Mouse (Mus musculus): ENCODE measurements at regions not wholly inside any gene's neighbourhood (a gene's known extent, or its start where the extent isn't known, plus 50 kb on each side); places are given as distances from the start of the nearest gene placed in this dataset.

- no peak for ATAC-seq (replicated peaks; ENCODE audit: insufficient number of reproducible peaks, low FRiP score, low TSS enrichment, poor library complexity, severe bottlenecking)
These were observed 157.5 kb upstream of the Ankrd55 start for GRCm38 (mm10) chr13:112130774-112131173.

DNA sequence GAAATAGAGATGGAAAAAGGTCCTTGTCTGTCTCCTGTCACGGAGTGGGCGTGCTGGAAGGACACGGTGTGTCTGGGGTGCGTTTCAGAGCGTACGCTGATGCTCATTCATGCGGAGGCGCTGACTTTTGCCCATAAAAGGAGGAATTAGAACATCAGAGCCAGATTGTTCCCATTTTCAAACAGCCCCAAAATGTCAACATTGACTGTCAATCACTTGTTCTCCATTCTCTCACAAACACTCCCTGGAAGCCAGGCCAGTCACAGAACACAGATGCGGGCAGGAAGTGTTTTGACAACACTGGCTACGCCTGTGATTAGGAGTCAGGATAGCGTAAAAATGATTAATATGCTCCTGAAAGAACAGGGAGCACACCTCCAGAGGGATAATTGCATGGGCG lies 157.1 kb upstream of the Ankrd55 start:
- peak; percentile 80 for ATAC-seq (replicated peaks; ENCODE audit: insufficient number of reproducible peaks, low FRiP score, low TSS enrichment, poor library complexity, severe bottlenecking)

DNA sequence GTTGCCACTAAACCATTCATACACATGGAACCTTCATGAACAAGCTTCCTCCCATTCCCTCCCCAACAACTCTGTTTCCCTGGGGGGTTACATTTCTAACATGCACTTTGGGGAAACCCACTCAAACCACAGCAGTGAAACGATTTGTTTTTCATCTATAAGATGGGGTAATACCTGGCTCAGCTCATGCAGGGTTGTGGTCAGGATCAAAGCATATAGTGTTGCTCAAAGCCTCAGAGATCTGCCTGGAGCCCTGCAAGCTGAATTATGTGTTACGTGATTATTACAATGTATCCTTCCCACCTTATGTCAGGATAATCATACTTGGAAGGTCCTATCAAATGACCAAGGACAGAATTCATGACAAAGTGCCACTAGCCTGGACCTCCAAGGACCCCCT lies 154.5 kb upstream of the Ankrd55 start:
- no peak for ATAC-seq (replicated peaks; ENCODE audit: insufficient number of reproducible peaks, low FRiP score, low TSS enrichment, poor library complexity, severe bottlenecking)

GRCm38 (mm10) chr13:112134701-112135100 lies 153.6 kb upstream of the Ankrd55 start:
- no peak for ATAC-seq (replicated peaks; ENCODE audit: insufficient number of reproducible peaks, low FRiP score, low TSS enrichment, poor library complexity, severe bottlenecking)

DNA sequence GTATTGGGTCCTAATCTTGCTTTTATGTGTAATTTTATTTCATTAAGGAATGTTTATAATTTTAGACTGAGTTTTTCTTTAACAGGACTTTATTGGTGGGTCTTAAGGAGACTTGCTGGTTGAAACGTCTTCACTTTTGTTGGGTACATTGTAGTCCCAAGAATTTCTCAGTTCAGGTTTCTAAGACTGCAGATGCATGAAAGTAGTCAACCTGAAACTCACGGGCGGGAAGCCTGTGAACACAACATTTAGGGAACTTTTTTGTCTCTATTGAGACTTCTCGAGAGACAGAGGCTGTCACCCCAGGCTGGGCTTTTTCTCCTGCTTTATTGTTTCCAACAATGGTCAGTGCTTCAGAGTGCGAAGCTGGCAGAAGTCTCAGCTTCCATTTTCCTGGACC lies 152.5 kb upstream of the Ankrd55 start:
- no peak for ATAC-seq (replicated peaks; ENCODE audit: insufficient number of reproducible peaks, low FRiP score, low TSS enrichment, poor library complexity, severe bottlenecking)

GRCm38 (mm10) chr13:112136850-112137249 lies 151.4 kb upstream of the Ankrd55 start:
- peak; percentile 54 for ATAC-seq (replicated peaks; ENCODE audit: insufficient number of reproducible peaks, low FRiP score, low TSS enrichment, poor library complexity, severe bottlenecking)

GRCm38 (mm10) chr13:112140871-112141270 lies 147.4 kb upstream of the Ankrd55 start:
- ATAC-seq (replicated peaks; ENCODE audit: insufficient number of reproducible peaks, low FRiP score, low TSS enrichment, poor library complexity, severe bottlenecking), result no peak

DNA sequence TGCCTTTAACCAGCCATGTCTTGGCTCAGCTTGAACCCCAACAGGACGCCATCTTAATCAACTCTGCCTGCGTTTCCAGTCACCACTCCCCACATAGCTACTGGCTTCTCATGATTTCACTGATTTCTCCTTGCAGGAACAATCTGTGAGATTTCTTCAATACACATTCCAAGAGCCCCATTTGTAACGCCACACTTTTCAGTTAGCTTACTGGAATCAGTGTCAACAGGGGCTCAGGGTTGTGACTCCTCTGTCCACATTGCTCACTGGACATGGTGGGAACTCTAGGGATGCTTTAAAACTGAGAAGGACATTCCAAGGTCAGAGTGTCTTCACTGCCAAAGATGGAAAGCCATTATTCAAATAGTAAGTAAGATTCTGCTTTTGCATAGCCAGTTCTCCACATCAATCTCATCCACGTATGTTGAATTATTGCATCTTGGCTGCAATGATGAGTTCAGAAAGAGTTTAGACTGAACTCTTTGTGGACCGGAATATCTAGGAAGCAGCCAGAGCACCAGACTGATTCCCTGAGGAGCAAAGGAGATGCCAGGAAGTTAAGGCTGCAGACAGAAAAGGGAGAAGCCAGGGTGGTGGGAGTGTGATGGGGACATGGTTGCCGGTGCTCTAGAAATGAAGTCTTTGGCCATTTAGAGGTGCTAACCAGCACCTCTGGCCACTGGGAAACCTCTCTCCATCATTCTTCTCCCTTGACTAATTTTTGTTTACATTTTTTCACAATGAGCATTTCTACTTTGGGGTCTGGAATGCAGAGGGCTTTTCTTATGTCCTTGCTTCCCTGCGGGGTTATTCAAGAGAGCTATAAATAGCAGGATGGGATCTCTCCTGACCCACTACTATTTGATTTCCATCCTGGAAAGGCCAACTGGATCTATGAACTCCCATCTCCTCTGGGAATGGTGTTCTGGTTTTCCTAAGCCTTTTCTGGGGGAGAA lies 143.6 kb upstream of the Ankrd55 start:
- no peak for ATAC-seq (replicated peaks; ENCODE audit: insufficient number of reproducible peaks, low FRiP score, low TSS enrichment, poor library complexity, severe bottlenecking)

- ATAC-seq (replicated peaks; ENCODE audit: insufficient number of reproducible peaks, low FRiP score, low TSS enrichment, poor library complexity, severe bottlenecking), result no peak
These were observed 135.4 kb upstream of the Ankrd55 start for GRCm38 (mm10) chr13:112152614-112153550.

DNA sequence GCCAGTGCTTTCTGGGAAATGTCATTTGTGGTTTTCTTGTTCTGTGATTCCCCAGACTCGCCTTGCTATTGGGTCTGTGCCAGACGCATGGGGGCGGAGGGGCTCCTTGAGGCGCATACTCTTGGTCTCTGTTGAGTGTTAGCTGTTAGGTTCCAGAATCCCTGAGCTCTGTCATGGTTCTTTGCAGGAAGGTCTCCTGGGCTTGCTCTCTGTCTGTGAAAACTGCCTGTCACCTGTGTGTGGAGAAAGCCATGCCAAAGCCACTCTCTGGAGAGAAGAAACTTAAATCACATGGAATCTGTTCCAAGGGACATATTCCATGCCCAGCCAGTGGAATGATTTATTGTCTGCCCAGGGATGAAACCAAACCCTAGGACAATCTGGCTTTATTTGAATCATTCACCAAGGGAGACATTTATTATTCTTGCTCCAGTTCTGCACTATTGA lies 134.5 kb upstream of the Ankrd55 start:
- no peak for ATAC-seq (replicated peaks; ENCODE audit: insufficient number of reproducible peaks, low FRiP score, low TSS enrichment, poor library complexity, severe bottlenecking)

DNA sequence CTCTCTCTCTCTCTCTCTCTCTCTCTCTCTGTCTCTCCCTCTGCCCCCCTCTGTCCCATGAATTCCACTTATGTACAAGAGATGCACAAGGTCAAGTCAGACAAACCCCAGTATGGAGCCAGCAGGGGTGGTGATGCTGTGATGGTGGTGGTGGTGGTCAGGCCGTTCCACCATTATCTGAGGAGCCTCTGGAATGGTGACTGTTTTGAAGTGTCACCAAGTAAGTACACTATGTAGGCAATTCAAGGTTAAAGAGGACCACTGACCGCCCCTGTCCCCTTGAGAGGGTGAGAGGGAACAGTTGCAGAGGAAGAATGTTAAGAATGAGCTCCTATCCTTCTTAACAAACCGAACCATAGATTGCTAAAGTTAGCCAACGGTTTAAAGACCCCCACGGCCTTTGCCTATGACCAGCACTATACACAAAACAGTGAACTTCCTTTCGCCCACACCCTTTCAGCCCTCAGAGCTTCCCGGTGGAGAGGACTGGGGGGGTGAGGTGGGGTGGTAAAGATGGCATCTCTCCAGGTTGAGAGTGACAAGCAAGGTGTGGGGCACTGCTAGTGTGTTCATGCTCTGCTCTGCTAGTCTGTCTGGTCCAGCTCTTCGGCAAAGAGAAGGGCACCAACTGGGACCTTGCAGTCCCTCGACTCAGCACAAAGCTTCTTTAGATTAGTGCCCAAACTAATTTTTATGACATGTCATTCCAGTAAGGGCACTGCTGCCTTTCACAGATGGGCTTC lies 128.7 kb upstream of the Ankrd55 start:
- no peak for ATAC-seq (replicated peaks; ENCODE audit: insufficient number of reproducible peaks, low FRiP score, low TSS enrichment, poor library complexity, severe bottlenecking)

DNA sequence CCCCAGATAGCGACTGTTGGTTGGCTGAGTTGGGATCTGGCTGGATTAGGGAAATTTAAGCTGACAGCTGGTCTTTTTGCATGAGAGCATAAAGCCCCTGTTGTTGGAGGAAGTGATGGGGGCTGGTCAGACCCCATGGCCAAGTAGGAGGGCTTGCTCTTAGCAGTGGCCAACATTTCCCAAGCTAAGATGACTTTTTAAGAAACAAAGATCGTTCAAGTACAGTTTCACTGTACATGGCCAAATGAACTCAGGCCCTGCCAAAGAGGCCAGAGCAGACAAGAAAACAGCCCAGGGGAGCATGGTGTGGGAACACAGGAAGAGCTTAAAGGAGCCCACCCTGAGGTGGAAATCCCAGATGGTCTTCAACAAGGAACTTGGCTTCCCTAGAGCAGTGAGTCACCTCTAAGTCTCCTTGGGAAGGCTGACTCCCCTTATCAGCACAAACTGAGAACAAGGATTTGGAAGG lies 128.0 kb upstream of the Ankrd55 start:
- no peak for ATAC-seq (replicated peaks; ENCODE audit: insufficient number of reproducible peaks, low FRiP score, low TSS enrichment, poor library complexity, severe bottlenecking)

GRCm38 (mm10) chr13:112160726-112161125 lies 127.5 kb upstream of the Ankrd55 start:
- no peak for ATAC-seq (replicated peaks; ENCODE audit: insufficient number of reproducible peaks, low FRiP score, low TSS enrichment, poor library complexity, severe bottlenecking)

DNA sequence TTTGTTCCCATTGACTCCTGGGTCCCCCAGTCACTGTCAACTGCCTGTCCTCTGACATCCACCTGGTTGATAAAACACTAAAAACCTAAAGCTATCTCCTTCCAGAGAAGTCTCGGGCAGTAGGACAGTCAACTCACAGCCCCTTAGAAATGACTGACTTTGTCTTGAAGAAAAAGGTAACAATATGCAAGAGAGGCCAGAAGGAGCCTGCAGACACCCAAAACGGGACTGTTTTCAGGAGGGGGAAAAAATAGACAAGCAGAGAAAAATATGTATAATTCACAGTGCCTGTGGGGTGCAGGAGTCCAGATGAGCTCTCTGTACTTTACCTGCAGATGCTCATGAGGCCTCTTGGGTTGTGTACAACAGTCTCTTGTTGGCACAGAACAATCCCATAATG lies 126.4 kb upstream of the Ankrd55 start:
- ATAC-seq (replicated peaks; ENCODE audit: insufficient number of reproducible peaks, low FRiP score, low TSS enrichment, poor library complexity, severe bottlenecking), result no peak

DNA sequence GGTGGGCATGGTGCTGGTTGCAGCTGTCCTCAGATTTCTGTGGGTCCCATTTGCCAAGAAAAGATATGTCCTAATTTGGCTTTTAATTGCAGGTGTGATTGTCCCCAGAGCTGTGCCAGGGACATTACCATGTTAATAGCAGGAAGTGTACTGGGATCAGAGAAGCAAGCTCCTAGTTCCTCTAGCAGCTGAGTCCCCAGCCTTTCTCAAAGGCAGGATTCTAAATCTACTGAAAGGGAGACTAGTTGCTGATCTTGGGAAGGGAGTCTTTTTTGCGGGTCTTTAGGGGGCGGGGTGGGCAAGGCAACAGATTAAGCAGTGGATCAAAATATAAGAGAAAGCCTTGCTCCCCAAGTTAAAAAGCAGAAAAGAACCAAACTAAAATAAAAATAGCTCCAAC lies 122.3 kb upstream of the Ankrd55 start:
- ATAC-seq (replicated peaks; ENCODE audit: insufficient number of reproducible peaks, low FRiP score, low TSS enrichment, poor library complexity, severe bottlenecking), result no peak

DNA sequence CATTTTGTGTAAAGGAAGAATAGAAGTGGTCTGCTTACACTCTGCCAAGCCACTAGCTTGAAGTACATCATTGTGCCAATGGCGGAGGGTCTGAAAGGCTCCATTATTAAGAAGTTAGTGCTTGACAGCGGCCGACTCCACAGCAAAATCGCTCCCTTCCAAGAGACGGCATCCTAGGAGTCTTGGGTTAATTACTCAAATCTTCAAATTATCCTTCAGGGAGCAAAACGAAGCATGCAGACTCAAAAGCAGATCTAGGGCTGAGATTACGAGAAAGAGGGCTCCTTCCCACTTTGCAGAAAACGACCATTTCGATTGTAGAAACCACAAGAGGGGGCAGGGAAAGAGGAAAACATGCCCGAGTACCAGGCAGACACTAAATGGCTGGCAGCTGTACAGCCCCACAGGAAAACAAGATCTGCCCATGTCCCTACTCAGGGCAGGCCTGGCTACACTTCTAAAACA lies 121.9 kb upstream of the Ankrd55 start:
- ATAC-seq (replicated peaks; ENCODE audit: insufficient number of reproducible peaks, low FRiP score, low TSS enrichment, poor library complexity, severe bottlenecking), result no peak

DNA sequence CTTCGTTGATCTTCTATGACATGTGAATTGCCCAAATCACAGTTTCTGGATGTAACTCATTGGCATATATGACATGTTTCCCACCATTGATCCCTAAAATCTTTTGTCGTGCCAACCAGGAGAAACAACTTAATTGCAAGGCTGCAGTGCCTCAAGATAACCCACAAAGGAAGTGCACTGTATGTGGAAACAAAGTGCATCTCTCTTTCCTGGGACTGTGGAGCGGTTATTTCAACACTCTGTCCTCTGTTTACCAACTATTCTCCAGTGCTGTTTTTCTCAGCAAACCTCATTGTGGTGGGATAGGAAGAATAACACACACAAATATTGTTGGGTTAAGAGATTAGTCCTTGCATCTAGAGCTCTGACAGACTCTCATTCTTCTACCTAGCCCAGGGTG lies 119.8 kb upstream of the Ankrd55 start:
- no peak for ATAC-seq (replicated peaks; ENCODE audit: insufficient number of reproducible peaks, low FRiP score, low TSS enrichment, poor library complexity, severe bottlenecking)

DNA sequence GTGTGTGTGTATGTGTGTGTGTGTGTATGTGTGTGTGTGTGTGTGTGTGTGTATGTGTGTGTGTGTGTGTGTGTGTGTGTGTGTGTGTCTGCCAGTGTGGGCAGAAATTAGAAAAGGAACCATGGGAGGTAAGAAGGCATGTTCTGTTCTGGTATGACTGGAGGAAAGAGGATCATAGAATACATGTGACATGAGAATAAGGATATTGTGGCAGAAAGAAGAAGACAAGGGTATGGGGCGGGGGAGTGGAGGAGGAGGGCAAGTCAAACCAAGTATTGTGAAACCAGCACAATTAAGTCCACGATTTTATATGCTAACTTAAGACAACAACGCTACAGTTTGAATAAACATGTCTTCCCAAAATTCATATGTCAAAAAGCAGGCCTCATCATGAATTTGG lies 117.4 kb upstream of the Ankrd55 start:
- no peak; the same call in 1 of the 2 replicates for ATAC-seq (replicated peaks; ENCODE audit: insufficient number of reproducible peaks, low FRiP score, low TSS enrichment, poor library complexity, severe bottlenecking)

Measured in monocyte, adult 5-6 weeks (primary cell).